Mouse (Mus musculus): ENCODE data around the gene Plcd4. TPM values are rescaled to one million over a fixed set of nuclear protein-coding genes. Genes with fewer than 3 reads are reported as not detected.
"Not testable (repeated sequence)": the region's sequence is repeated elsewhere in the genome, so short reads cannot be mapped to it uniquely, and the experiment has no call there.

Gene Plcd4
- total RNA-seq (2021): 100 to 1,000 TPM in 1 of 2 experiments, 10 to 100 TPM in 1; 67.8 to 126 TPM
- long read RNA-seq, experiment 1, transcript Plcd4-204 (17 exons, 2,720 nt): major isoform, 119 of 130 reads
- long read RNA-seq, experiment 1, partial matches to known transcripts: 5 of 130 reads
- long read RNA-seq, experiment 1, other reads (novel, unspliced or antisense): 6 of 130 reads
- long read RNA-seq, experiment 2, transcript Plcd4-204 (17 exons, 2,720 nt): major isoform, 123 of 137 reads
- long read RNA-seq, experiment 2, partial matches to known transcripts: 4 of 137 reads
- long read RNA-seq, experiment 2, other reads (novel, unspliced or antisense): 9 of 137 reads

DNA sequence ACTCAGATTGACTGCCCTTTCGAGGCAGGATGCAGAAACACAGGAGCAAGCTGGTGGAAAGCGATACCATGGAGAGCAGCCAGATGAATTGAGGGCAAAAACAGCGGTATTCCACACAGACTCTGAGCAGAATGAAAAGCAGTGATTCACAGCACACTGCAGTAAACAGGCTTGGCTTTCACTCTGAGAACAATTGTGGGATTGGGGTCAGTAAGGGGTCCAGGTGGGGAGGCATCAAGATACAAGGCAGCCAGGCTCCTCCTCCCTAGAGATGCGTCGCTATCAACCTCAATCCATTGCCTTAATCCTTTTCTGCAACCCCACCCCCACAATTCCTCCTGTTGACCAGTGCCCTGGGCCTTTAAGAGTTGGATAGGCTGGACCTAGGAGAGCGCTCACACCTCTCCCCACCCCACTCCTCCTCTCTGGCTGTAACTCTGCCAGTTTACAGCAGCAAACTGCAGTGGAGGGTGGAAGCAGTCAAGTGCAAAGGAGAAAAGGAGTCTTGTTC is at the start of gene Plcd4:
Plcd4 (plus strand) TSS at position 438 of the 511 bp plus-strand sequence.
- intact Hi-C loops (cut with DNase I): loop anchor here (5.0 kb wide), 1 partner anchor 35 kb away; the partner anchor contains the start of gene Cnot9
- H3K27ac ChIP-seq: peak within 1 kb of the TSS; percentile 91
- no peak for TF ChIP-seq CTCF (IDR thresholded peaks at IDR 0.05)
- DNase-seq: peak; percentile 72
- H3K4me3 ChIP-seq: peak within 1 kb of the TSS; percentile 76

- Histone ChIP-seq H3K4me3 (no peak overlapping the region), H3K27ac (no peak overlapping the region)
- no peak for DNase-seq
- intact Hi-C loops (cut with DNase I): no loop called here
- TF ChIP-seq CTCF (IDR thresholded peaks at IDR 0.05): no peak
These were observed 41.6 kb upstream of the Plcd4 start for GRCm38 (mm10) chr1:74501106-74501505.

DNA sequence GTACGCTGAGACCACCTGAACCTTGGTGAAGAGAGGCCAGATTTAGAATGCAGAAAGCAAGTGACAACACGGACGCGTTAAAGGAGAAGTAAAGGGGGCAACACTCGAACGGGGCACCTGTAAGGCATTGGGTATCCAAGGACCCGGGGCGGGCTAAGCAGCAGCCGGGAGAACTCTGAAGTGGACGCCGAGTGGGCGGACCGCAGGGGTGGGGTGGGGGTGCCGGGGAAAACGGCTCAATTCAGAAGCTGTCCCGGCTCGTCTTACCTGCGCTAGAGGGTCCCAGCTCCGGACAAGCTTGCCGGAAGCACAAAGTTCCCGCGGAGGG is 37.3 kb upstream of the Plcd4 start:
- intact Hi-C loops (cut with DNase I): loop anchor here (5.0 kb wide), 2 partner anchors 37 to 82 kb away; partner anchors contain the start of genes Bcs1l, Plcd4, Usp37 and Zfp142
- Histone ChIP-seq H3K27ac (peak overlapping the region; percentile 93), H3K4me3 (peak overlapping the region; percentile 93)
- DNase-seq: no peak
- no peak for TF ChIP-seq CTCF (IDR thresholded peaks at IDR 0.05)

DNA sequence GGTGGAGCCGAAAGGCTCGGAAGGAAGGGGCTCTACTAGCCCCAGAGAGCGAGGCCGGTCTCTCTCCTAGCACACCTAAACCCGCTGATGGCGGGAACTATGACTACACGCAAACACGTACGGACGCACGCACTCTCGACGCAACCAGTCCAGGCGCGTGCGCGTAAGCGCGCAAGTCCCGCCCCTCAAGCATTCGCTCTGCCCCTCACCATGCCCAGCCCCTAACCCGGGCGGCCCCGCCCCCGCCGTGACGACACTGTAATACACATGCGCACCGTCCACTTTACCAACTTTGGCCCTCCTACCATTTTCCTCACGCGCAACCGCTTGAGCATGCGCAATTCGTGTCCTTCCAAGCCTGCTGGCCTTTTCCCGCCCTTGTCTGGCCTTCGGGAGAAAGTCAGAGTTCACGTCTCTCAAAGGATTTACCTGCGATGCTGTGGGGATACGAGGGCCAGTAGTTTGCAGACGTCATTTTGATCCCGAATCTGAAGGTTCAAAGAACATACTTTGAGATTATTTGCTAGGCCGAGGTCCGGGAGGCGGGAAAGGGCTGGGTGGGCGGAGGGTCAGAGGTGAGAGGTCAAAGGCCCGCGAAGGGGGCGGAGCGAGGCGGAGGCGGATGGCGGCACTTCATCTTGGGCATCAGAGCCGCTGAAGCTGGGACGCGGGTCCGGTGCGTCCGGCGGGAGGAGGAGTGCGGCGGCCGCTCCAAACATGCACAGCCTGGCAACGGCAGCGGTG is 36.8 kb upstream of the Plcd4 start, which contains the start of gene Cnot9:
Cnot9 (plus strand) TSS at position 338 of the 744 bp plus-strand sequence.
- peak; percentile 100 for DNase-seq
- intact Hi-C loops (cut with DNase I): loop anchor here (5.0 kb wide), 2 partner anchors 36 to 81 kb away; partner anchors contain the start of genes Bcs1l, Plcd4, Usp37 and Zfp142
- peak within 1 kb of the TSS; percentile 93 for H3K27ac ChIP-seq
- peak within 1 kb of the TSS; percentile 93 for H3K4me3 ChIP-seq
- TF ChIP-seq CTCF (IDR thresholded peaks at IDR 0.05): no peak

DNA sequence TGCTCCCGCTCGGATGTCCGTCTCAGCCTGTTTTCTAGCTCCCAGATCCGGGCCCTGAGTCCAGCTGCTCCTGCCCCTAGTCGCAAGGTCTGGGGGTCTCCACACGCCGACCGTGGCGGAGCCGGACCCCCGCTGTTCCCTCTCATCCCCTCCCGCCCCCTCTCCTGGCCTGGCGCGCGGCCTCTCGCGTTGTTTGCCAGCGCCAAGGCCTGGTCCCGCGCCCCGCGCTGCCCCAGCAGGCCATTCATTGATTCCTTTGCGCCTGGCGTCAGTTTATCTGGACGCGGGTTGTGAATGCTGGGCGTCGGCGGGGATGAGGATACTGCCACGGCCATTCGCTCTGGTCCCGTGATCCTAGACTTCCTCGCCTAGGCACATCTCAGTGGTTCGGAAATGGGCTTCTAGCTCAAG is 36.2 kb upstream of the Plcd4 start:
- no peak for DNase-seq
- intact Hi-C loops (cut with DNase I): loop anchor here (5.0 kb wide), 2 partner anchors 36 to 81 kb away; partner anchors contain the start of genes Bcs1l, Plcd4, Usp37 and Zfp142
- peak overlapping the region; percentile 93 for H3K4me3 ChIP-seq
- peak overlapping the region; percentile 93 for H3K27ac ChIP-seq
- TF ChIP-seq CTCF (IDR thresholded peaks at IDR 0.05): no peak

DNA sequence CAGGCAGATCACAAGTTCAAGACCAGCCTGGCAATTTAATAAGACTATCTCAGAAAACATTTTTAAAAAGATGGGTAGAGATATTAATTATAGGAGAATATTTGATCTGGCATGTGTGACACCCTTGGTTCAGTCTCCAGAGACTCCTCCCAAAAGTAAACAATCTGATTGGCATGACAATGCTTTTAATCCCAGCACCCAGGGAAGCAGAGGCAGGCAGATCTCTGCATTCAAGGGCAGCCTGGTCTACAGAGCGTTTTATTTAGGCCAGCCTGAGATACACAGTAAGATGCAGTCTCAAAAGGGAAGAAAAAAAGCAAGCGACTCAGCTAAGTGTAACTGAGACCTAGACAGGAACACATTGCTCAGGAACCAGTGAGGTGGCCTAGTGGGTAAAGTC is 34.9 kb upstream of the Plcd4 start:
- intact Hi-C loops (cut with DNase I): loop anchor here (5.0 kb wide), 2 partner anchors 35 to 80 kb away; partner anchors contain the start of genes Bcs1l, Plcd4, Usp37 and Zfp142
- DNase-seq: no peak
- no peak overlapping the region for H3K27ac ChIP-seq
- no peak for TF ChIP-seq CTCF (IDR thresholded peaks at IDR 0.05)
- peak overlapping the region; percentile 93; the same call in 1 of the 2 replicates for H3K4me3 ChIP-seq

- no peak for TF ChIP-seq CTCF (IDR thresholded peaks at IDR 0.05)
- intact Hi-C loops (cut with DNase I): no loop called here
- no peak for DNase-seq
- no peak overlapping the region for H3K4me3 ChIP-seq
- H3K27ac ChIP-seq: no peak overlapping the region
These were observed 31.4 kb upstream of the Plcd4 start for GRCm38 (mm10) chr1:74511306-74511705.

DNA sequence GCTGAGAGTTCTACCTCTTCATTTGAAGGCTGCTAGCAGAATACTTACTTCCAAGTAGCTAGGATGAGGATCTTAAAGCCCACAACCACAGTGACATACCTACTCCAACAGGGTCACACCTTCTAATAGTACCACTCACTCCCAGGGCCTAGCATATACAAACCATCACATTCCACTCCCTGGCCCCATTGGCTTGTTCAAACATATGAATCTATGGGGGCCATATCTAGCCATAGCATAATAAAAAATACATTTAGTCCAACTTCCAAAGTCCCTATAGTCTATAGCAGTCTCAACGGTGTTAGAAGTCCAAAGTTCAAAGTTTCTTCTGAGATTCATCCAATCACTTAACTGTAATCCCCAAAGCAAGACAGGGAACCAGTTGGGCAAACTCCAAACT is 29.7 kb upstream of the Plcd4 start:
- H3K27ac ChIP-seq; H3K4me3 ChIP-seq; intact Hi-C loops (cut with DNase I); DNase-seq: not testable (repeated sequence)

- no peak overlapping the region for H3K4me3 ChIP-seq
- no peak for DNase-seq
- intact Hi-C loops (cut with DNase I): no loop called here
- no peak overlapping the region for H3K27ac ChIP-seq
- no peak for TF ChIP-seq CTCF (IDR thresholded peaks at IDR 0.05)
These were observed 22.8 kb upstream of the Plcd4 start for GRCm38 (mm10) chr1:74519875-74520274.

DNA sequence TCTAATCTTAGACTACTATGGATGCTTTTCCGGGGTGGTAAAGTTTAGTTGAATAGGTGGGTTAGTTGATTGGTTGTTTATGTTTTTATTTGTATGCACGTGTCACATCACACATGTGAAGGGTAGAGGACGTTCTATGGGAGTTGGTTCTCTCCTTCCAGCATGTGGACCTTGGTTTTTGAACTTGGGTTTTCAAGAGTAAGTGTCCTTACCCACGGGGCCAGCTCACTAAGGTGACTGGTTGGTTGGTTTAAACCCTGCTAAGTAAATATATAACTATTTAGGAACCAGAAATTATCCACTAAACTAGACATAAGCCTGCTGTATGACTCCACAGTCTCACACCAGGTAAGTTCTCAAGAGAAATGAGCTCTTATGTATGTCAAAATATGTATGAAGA is 17.9 kb upstream of the Plcd4 start:
- no peak overlapping the region for H3K4me3 ChIP-seq
- no peak for TF ChIP-seq CTCF (IDR thresholded peaks at IDR 0.05)
- no peak for DNase-seq
- intact Hi-C loops (cut with DNase I): no loop called here
- no peak overlapping the region for H3K27ac ChIP-seq

GRCm38 (mm10) chr1:74528589-74528988 is 14.1 kb upstream of the Plcd4 start:
- Histone ChIP-seq H3K27ac (no peak overlapping the region), H3K4me3 (no peak overlapping the region)
- no peak for DNase-seq
- intact Hi-C loops (cut with DNase I): no loop called here
- TF ChIP-seq CTCF (IDR thresholded peaks at IDR 0.05): no peak

DNA sequence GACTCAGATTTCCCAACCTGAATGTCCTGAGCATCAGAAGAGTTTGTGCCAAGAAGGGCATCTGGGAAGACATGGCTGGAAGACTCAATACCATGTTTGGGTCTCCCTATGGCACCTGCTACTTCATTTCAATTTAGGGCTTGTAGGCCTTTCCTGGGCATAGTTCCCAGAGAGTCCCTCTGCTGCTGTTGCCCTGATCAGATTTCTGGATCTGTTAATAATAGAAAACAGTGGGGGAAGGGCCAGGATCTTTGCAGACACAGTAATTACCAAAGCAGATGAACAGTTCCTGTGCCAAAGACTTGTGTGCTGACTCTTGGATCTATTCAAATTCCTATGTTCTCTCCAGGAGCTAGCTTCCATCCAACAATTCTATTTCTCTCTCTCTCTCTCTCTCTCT is 4.0 kb upstream of the Plcd4 start:
- H3K27ac ChIP-seq: peak overlapping the region; percentile 91
- DNase-seq: peak; percentile 75
- intact Hi-C loops (cut with DNase I): loop anchor here (5.0 kb wide), 1 partner anchor 214 kb away; no protein-coding TSS in a partner anchor
- peak overlapping the region; percentile 36 for H3K4me3 ChIP-seq
- TF ChIP-seq CTCF (IDR thresholded peaks at IDR 0.05): no peak

GRCm38 (mm10) chr1:74544184-74544583 is 1.5 kb downstream of the Plcd4 start, which contains the start of gene Usp37:
Gene Usp37 (minus strand): TSS chr1:74544284.
- TF ChIP-seq CTCF (IDR thresholded peaks at IDR 0.05): no peak
- peak within 1 kb of the TSS; percentile 76 for H3K4me3 ChIP-seq
- no peak for DNase-seq
- intact Hi-C loops (cut with DNase I): loop anchor here (5.0 kb wide), 1 partner anchor 37 kb away; the partner anchor contains the start of gene Cnot9
- H3K27ac ChIP-seq: peak within 1 kb of the TSS; percentile 91

Data from gastrocnemius, adult 2 months (tissue).